Mouse (Mus musculus): Measurements from ENCODE around the gene Layn. TPM values are rescaled to one million over a fixed set of nuclear protein-coding genes. Genes with fewer than 3 reads are reported as not detected.

The Layn gene
- 7.6 TPM for polyA plus RNA-seq (2014; fragmentation: Illumina TruSeq; extraction: RNeasy Lipid Tissue Mini Kit (QIAGEN cat#74804); ENCODE audit: low read depth, low replicate concordance)

DNA sequence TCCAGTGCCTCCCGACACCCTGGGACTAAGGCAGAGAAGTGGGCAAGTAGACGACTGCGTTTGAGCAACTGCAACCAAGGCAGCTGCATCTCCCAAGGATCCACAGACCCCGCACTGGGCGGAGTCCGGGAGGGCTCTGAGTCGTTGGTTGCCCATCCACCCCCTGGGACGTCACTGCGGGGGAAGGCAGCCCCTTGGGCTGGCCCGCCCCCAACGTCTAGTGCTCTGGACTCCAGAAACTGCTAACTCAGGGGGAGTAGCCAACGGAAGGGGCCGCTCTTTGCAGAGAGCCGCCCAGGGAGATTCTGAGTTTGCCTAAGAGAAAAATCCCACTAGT, at the start of gene Layn:
Gene Layn, minus strand, starts transcription at position 116 of the 337 bp plus-strand sequence.

DNA sequence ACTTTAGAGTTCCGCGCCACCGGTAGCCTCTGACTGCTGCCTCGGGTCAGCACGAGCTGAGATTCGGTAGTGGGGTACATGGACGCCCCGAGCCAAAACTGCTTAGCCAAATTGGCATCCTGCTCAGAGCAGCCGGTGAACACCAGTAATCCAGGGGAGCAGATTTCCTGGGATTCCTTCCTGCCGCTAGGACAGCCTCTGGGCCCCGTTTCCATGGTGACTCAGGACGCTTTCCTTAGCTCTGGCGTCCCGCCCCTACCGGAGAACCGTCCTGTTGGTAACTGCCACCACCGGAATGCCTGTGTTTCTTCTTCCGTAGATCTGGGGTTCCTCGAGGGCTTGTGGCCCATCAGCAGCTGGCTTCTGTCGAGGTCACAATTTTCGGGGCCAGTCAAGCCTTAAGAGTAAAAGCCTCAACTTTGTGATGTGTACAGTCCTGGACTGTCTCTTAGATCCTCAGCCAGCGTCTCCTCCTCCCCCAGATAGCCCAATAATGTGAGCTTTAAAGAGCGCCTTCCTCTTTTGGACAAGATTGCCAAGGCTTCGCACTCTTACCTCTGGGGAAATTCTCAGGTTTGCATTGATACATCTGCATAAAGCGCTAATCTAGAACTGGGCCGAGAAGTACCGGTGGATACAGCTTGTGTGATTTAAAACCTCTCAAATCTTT, 25.0 kb upstream of the Layn start, which contains the start of gene 4833427G06Rik:
Gene 4833427G06Rik, minus strand, starts transcription at position 323 of the 670 bp plus-strand sequence.

DNA sequence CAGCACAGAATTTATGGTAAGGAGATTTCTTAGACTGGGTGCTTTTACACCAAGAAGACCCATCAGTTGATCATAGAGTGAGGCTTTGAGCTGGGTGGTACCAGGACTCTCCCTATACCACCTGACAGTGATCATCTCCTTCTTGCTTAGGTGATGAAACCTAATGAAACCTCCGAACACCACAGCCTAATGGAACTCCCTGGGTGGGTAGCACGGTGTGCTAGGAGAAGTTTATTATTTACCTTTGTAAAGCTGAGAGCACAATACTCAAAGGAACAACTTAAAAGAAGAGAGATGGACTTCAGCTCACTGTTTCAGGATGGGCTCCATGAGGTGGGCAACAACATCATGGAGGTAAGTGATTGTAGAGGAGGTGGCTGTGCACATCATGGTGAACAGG, 16.3 kb downstream of the Layn start, which contains the start of gene Btg4:
Gene Btg4, plus strand, starts transcription at position 301 of the 400 bp plus-strand sequence.

DNA sequence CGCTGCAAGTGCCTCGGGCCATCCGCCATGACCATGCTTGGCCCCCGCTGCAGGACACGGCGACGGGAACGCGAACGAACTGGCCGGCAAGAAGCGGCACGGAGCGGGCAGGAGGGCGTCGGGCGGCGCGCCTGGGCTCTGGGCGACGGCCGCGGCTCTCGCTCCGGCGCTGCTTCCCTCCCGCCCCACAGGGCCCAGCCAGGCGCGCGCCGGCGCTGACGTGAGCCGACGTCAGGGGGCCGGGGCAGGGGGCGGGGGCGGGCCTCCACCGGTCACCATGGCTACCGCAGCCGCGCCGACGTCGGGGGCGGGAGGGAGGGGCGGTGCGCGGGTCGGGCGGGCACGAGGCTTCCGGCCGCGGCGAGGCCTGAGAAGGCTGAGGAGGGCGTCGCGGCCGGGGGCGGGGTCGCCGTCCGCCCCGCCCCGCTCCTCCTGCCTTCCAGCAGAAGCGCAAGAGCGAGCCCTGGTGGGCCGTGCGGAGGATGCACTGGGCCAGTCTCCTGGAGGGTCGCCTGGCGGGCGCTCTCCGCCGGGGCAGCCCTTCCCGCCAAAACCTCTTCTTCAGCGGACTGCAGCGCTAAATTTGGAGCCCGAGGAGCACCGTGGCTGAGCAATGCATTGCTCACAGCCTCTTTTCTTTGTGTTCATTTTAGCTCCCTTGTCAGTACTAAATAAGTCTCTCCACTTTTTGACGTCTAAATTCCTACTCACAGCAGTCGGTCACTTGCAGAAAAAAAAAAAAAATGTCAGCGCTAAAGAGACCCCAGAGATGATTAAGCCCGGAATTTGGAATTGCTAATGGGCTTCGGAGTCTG, 67.8 kb downstream of the Layn start, which contains the start of gene Sik2:
Gene Sik2, minus strand, starts transcription at position 233 of the 815 bp plus-strand sequence.

Other genes with a start within 250 kb of the Layn start
- gene Ppp2r1b, start 231.8 kb downstream of the Layn start, polyA plus RNA-seq (2014; fragmentation: Illumina TruSeq; extraction: RNeasy Lipid Tissue Mini Kit (QIAGEN cat#74804); ENCODE audit: low read depth, low replicate concordance): 46.8 TPM
- gene Sik2, start 68.0 kb downstream of the Layn start, polyA plus RNA-seq (2014; fragmentation: Illumina TruSeq; extraction: RNeasy Lipid Tissue Mini Kit (QIAGEN cat#74804); ENCODE audit: low read depth, low replicate concordance): 44.8 TPM
- gene Btg4, start 16.2 kb downstream of the Layn start, polyA plus RNA-seq (2014; fragmentation: Illumina TruSeq; extraction: RNeasy Lipid Tissue Mini Kit (QIAGEN cat#74804); ENCODE audit: low read depth, low replicate concordance): not detected
- not detected for gene 4833427G06Rik, start 25.0 kb upstream of the Layn start, polyA plus RNA-seq (2014; fragmentation: Illumina TruSeq; extraction: RNeasy Lipid Tissue Mini Kit (QIAGEN cat#74804); ENCODE audit: low read depth, low replicate concordance)
- not detected for gene Gm32742, start 88.4 kb upstream of the Layn start, polyA plus RNA-seq (2014; fragmentation: Illumina TruSeq; extraction: RNeasy Lipid Tissue Mini Kit (QIAGEN cat#74804); ENCODE audit: low read depth, low replicate concordance)
- 0.87 TPM for gene Pou2af1, start 136.6 kb upstream of the Layn start, polyA plus RNA-seq (2014; fragmentation: Illumina TruSeq; extraction: RNeasy Lipid Tissue Mini Kit (QIAGEN cat#74804); ENCODE audit: low read depth, low replicate concordance)
- gene Colca2, start 201.5 kb upstream of the Layn start, polyA plus RNA-seq (2014; fragmentation: Illumina TruSeq; extraction: RNeasy Lipid Tissue Mini Kit (QIAGEN cat#74804); ENCODE audit: low read depth, low replicate concordance): 4.8 TPM